Mouse (Mus musculus) frontal cortex, postnatal 36 days (tissue): ENCODE measurements at regions not wholly inside any gene's neighbourhood (a gene's known extent, or its start where the extent isn't known, plus 50 kb on each side); places are given as distances from the start of the nearest gene placed in this dataset.
A peak's percentile ranks its signal among the peaks of the same experiment; 100 is the strongest.

ENCODE experiments used
- DNase-seq, 2 experiments: peaks; one replicate each; pipeline ENCODE4 v3.0.0; 2022; ENCODE audit warnings: low spot score in 2 of 2

DNA sequence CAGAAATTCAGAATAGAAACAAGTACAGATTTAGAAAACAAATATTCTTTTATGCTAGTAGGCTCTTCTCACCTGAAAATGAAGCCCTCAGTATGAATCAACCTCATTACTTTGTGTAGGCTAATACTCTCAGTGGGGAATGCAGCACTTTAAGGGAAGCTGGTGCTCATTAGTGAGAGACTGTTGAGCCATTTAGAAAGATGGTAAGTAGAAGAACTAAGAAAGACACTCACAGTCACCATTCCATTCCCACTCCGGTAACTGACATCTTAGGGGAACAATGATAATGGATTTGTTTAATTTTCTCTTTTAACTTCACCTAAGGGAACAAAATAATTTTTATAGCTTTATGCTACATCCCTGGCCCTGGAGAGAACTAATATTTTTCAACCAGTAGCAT is 648.0 kb upstream of the Nova1 start:
- no peak for DNase-seq

DNA sequence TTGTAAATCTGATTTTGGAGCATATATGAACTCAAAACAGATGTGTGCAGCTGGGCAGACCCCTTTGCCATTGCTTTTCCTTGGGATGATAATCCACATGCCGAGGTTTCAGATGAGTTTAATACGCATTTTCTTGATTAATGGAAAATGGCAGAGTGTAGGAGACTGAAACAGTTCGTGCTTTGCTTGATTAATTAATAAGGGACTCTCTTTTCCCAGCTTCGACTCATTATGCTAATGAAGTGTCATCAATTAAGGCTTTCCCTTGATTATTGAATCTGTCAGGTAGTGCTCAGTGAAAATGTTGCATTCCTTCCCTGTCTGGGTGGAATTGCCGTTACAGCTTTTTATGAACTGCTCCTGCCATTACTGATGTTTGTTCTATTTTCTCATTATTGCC is 647.2 kb upstream of the Nova1 start:
- no peak for DNase-seq

DNA sequence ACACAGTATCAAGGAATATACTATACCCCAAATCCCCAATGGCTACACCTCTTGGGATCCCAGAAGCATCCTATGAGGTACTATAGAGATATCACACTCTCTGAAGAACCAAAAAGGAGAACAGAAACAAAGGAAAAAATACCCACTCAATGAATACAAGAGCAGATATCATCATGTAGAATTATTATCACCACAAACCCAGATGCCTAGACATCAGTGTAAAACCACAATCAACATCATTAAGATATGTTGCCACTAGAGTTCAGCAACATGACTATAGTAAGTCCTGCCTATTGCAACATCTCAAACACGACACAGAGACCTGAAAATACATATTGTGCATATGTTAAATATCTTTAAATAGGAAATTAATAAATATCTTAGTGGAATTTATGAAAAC is 612.9 kb upstream of the Nova1 start:
- no peak for DNase-seq

DNA sequence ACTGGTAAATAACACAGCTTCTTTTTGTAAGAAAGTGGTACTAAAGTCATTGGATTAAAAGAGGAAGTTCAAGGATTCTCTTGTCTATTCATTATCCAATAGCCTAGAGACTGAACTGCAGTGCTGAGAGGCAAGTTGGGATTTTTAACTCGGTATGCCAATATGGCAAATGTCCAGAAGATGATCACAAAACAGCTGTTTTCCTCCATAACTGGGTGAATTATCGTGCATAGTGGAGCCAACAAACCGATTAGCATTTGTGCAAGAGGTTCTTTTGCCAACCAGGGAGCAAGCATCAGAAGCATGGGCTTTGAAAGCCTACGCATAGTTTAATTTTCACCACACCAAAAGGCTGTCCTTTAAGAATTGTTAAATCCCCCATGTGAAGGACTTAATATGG is 593.5 kb upstream of the Nova1 start:
- DNase-seq, result no peak

DNA sequence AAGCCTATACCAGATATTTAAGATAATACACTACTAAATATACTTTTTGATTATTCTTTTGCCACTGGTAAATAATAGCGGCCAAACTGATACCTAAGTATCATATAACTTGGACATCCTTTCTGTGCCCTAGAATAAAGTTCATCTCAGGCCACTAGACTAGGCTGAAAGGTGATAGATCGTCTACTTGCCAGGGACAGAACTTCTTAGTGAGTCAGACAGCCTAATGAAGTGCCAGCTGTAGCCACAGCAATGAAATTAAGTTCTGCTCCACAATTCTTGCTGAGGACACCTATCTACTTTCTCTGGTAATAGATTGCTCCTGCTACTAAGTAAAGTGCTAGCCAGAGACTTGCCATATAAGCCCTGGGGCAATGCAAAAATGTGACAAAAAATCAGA is 587.8 kb upstream of the Nova1 start:
- DNase-seq, result no peak

DNA sequence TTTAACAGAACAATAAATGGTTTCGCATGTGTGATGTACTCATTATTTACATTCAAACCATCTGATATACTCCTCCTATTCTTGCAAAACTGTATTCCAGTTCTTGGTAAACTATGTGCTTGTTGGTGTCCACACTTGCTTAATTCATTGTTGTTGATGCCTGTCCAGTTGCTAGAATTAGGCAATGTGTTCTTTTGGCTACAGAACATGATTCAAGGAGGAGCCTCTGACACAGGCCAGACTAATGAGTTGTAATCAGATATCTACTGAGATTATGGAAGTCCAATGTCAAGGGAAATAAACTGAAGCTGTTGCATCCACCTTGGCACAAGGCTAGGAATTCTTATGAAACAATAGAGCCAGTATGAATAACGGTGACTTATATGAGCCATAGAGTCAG is 587.4 kb upstream of the Nova1 start:
- no peak for DNase-seq

DNA sequence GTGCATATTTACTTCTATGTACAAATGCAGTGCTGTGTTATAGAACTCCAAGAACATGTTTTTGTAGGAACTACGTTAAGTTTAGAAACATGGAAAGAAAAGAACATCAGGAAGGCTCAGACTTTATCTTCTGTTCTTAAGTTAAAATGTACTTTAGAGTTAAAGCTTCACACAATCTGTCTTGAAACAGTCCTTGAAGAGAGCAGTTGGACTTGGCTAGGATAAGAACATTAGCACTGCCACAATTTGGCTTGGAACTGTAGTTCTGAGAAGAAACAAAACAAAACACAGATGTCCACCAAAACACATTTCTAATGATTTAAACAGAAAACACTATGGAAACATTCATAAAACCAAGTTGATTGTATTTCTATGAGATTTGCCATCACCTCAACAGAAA is 564.5 kb upstream of the Nova1 start:
- DNase-seq, result no peak

DNA sequence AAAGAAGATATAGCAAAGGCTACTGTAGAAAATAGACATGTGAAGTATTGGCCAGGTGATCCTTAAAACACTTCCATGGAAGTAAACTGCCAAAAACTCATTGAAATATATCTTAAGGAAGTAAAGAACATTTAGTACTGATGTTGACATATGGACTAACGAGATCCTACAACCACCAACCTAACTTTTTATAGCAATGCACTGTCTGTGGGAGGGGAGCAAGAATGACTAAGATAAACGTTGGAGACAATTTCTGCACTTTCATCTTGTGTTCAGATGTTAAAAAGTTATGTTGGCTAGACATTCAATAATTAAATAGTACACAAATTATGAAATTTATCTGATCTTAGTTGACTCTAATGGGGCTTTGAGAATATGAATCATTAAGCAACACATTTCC is 534.5 kb upstream of the Nova1 start:
- no peak for DNase-seq

DNA sequence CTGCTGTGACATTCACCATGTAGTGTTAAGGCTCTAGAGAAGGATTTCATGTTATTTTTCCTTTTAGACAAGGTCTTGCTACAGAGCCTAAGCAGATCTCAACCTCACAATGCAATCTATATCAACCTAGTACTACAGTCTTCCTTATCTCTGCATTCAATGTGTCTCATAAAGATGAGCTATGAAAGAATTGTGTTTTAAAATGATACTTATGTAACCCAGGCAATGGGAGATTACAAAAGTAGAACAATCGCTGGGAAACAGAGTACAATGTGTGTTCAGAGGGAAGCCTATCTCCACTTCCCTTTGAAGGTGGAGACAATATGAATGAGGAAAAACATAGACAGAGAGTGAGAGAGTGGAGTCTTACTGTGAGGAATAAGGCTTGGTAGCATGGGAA is 532.5 kb upstream of the Nova1 start:
- no peak for DNase-seq

DNA sequence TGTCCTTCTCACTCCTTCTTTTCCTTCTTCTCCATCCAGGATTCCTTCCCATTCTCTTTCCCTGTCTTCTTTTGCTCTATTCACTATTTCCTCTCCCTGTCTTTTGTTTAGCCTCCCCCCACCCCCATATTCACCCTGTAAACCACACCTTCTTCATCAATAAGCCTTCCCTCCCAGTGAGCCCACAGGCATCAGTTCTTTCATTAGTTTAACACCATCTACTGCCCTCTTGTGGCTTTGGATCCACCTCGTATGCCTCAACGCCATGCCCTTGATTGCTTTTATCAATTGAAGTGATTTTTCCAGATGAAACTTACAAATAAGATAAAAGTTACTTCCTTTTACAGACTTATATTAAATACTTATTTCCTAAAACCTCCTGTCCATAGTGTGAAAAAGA is 494.7 kb upstream of the Nova1 start:
- DNase-seq, result peak in 1 of 2 experiments; percentile 10

DNA sequence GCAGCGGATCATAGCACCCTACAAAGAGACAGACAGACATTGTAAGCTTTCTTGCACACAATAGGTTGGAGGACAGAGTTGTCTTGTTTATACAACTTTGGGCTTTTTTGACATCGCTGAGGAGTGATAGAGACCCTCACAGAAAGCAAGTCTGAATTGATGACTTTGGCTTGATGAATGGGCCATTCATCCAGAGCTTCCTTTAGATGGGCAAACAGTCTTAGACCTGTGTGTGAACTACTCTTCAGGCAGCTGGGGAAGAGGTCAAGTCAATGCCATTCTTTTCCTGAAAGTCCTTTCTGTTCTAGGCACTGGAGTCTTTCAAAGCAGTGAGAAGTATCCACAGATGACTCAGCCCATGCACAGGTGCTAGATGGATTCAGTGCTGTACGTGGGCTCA is 457.2 kb upstream of the Nova1 start:
- peak in 1 of 2 experiments; percentile 3 for DNase-seq

DNA sequence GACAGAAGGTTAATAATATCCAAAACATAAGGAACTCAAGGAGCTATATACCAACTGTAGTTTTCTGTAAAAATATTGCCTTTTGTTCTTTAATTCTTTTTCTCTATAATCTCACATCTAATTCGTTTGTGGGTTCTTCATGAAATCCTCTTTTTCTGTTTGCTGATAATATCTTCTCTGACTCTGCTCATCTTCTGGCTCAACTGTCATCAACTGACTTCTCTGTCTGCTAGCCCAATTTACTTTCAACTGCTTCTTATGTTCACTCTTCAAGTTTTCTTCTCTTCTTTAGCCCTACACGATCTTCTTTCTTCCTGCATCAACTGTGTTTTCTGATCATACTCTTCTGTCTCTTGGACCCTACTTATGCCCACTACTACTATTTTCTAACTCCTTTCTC is 453.6 kb upstream of the Nova1 start:
- DNase-seq, result no peak

DNA sequence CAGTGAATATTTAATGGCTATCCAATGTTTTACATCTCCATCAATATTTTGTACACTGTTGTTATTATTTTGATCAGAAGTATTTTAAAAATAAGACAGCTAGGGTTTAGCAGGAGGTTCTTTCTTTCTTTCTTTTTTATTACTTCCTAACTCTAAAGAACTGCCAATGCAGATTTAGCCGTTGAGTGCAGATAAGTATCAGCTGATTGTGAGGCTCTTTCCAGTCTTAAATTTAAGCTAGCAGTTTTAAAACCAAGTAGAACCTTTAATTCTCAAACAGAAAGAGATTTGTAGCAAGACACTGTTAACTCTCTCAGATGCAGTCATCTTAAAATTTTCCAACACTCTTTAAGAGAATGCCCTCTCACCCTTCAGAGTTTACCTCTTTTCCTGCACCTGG is 445.4 kb upstream of the Nova1 start:
- no peak for DNase-seq

DNA sequence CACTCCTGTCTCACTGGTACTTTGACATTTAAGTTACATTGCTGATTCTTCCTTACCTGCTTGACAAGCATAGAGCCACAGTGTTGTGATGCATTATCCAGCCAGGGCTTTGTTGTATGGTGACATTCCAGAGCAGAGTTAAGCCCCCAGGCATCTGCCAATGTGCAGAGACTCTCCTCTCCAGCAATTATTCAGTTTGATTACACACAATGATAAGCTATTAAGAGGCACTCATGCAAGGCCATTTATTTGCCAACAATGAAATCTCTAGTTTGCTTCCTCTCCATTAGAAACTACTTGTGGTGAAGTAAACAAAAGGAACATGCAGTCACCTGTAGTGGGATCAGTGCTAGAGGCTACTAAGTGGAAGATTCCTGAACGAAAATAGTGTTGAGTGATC is 444.7 kb upstream of the Nova1 start:
- DNase-seq, result no peak

DNA sequence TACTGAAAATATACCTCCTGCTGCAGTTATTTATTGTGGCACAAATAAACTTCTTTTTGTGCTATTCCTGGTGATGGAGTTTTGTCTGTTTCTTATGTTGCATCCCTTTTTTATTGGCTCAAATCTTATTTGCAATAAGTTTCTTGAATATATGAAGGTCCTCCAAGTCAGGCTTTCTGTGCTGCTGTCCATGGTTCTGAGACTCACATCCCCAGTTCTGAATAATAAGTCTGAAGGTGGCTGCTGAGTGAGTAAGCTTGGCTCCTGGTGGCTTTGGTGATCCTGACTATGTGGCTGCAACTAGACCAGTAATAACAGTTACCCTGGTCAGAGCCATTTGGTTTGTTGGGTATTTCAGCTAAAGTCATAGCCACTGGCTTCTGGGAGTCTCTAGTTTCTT is 433.6 kb upstream of the Nova1 start:
- DNase-seq, result no peak

DNA sequence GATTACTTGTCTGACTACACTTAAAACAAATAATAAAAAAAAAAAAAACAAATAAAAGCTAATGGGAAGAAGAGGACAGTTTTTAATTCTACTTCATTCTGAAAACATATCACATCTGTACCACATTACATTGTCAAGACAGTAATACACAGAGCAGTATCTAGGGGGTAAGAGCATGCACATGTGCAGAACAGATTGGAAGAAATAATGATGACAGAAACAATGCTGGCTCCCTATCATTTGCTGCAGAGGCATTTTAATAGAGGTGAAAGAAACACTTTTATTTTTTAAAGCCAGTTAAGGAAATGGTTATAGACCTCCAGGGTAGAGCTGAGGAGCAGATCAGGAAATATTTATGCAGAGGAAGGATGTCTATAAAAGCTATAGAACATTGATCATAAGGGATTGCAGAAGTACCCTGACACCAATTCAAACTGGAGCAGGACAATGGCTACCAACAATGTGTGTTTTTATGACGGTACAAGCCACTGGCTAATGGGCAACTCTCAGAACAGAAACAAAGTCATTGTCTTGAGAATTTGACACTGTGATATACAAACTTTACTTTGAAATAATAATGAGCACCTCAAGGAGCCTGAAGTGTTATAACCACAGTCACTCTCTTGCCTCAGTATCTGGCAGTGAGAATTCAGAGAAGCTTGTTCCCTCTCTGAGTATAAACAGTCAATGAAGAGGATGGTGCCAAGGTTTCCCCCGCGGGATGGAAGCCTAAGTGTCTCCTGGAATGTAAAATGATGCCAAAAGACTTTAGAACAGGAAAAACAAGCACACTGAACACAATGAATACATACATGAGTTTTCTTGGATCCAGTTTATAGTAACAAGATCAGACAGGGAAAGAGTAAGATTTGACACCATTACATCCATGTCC is 425.1 kb upstream of the Nova1 start:
- no peak for DNase-seq

DNA sequence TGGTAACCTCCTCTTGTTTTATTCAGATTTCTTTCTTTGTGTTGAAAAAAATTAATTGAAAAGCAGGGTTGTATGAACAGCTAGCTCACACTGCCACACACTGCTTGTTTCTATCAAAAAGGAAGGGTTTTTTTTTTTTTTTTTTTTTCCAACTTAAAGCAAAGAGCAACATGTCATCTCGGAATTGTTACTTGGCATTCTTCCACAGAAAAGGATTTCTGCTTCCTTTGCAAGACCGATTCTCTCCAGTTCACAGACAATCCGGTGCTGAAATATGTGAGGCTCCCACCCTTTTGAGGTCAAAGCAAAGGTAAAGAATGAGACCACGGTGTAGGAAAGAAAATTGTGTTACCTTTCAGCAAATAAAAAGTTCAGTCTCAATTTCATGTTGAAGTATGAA is 401.3 kb upstream of the Nova1 start:
- DNase-seq, result no peak

DNA sequence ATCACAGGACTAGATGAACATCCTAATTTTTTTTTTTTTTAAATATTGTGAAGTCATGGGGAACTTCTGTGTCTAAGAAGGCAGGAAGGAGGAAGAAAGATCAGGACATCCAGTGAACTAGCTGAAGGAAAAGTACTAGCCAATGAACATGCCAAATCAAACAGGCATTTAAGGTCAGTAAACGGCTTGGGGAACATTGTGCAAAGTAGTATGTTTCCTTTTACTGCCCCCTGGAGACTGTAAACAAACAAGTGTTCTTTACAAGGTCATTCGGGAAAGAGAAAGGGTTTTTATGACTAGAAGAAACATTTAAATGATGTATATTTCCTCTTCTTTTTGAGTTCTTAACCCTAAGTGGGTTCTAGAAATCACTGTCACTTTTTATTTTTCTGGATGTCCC is 400.6 kb upstream of the Nova1 start:
- DNase-seq, result no peak

DNA sequence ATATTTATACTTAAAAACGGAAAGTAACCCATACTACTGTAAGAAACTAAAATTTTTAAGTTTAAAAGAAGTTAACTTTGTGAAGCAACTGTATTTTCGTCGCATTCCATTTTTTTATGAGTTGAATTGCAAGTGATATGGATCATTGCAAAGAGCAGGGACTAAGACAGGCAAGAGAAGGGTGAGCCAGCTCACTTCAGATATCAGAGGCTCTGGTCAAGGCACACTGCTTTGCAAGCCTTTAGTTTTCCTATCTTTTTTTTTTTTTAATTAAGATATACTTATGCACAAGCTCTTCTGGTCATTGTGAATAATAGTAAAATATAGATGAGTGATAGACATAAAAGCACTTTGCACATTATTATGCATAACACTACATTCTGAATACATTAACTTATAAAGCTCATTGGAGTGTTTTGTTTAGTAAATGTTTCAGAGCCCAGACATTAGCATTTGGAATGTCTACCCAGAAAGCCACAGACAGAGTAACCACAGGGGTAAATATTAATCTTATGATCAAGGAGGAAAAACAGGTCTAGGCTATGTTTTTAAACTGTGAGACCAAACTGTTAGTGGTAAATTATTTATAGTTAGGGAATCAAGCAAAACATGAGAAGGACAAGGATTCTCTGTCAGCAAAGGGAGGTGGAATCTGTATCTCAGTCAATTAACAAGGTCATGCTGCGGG is 392.8 kb upstream of the Nova1 start:
- no peak for DNase-seq

DNA sequence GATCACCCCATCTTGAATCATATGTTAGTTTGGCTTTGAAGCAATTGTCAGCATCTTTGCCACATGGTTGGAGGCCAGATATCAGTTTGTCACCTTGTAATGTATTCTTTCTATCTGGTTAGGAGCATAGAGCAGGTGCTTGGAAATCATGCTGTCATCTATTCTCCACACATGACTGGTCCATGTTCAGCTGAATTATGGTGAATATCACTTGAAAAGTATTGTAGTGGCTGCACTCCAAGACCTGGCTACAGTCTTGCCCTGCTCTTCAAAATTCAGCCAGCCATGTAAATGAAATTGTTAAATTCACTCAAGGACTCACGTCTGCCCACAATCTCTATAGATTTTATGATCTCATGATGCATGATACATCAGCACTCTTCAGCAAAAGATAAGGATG is 384.2 kb upstream of the Nova1 start:
- DNase-seq, result no peak

DNA sequence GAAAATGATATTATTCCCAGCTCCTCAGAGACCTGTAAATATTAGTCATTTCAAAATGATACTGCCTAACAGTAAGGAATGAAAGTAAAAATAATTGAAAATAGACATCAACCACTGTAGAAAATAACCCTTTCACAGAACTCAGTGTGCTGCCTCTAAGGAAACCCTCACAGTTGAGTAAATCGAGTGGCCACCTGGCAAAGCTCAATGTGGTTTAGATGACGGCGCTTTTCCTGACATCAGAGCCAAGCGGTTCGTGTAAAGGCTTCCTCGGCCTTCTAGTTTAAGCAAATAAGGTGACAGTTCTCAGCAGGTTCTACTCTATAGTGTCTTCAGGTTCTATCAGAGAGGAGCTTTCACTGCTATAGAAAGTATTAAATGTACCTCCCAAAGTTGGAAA is 379.9 kb upstream of the Nova1 start:
- no peak for DNase-seq

DNA sequence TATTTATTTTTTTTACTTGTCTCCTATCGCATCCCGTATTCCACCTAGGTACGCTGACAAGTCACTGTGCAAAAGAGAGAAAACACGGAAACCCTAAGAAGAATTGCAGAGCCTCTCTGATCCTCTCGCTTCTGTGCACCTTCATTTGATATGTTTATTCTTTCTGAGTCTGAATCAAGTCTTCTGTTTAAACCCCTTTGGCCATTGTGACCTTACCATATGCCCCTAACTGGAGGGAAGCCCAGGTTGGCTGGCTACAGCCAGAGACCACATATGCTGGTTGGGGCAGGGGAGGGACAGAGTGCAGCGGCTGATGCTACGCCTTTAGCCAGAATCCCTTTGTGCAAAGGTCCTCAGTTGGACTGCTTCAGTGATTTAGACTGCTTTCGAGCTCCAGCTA is 346.0 kb upstream of the Nova1 start:
- DNase-seq, result peak in 1 of 2 experiments; percentile 27

DNA sequence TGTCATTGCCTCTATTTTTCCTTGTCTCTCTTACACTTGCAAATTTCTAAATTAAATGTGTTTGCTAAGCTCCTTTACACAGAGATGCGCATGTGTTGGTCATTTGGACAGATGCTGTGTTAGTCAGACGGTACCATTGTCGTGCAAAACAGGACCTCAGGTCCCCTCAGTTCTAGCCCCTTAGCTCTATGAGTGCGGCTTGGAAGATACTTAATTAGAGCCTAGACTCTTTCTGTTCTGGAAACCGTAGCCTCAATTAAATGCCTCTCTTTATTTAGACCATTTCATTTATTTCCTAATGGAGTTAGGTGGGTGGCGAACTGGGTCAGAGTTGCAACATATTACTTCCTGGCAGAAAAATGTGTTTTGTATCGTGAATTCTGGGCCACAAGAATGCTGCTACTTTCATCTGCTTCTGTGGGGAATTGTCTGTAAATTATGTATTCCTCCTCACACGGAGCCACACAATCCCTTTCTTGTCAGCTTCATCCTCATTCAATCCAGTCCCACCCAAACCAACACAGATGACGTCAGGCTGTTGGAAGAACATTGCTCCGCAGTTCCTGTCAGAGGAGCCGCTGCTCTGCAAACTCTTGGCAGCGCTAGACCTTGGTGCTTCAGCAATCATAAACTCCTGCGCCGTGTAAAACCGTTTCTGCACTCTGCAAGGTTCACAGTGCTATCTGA is 345.4 kb upstream of the Nova1 start:
- peak; percentile 72 to 77 for DNase-seq
